Mouse (Mus musculus): ENCODE measurements around the gene Rnf114. TPM values are rescaled to one million over a fixed set of nuclear protein-coding genes. Genes with fewer than 3 reads are reported as not detected.

Rnf114 gene
- polyA plus RNA-seq, 1 experiment from 2014 or later, result 90.0 TPM

GRCm38 (mm10) chr2:167540477-167541110, 48.1 kb downstream of the Rnf114 start:
- Histone ChIP-seq H3K4me1 (peaks cover 73% of the 10 kb centered on the region), H3K27me3 (ENCODE audit: insufficient read depth, poor library complexity, severe bottlenecking) (peaks cover 53% of the 10 kb centered on the region), H3K36me3 (peaks cover 15% of the 10 kb centered on the region), H3K4me3 (peak overlapping the region; percentile 69), H3K9me3 (no peaks in the 10 kb centered on the region), H3K27ac (peak overlapping the region; percentile 72)
- WGBS, result 14% methylated on average over 12 of the region's 12 CpGs
- no peak for DNase-seq (ENCODE audit: low spot score)

GRCm38 (mm10) chr2:167541324-167541723, 48.9 kb downstream of the Rnf114 start:
- no peak for DNase-seq (ENCODE audit: low spot score)
- WGBS, result 26% methylated on average over 6 of the region's 6 CpGs
- Histone ChIP-seq H3K4me3 (peak overlapping the region; percentile 69), H3K9me3 (no peaks in the 10 kb centered on the region), H3K27me3 (ENCODE audit: insufficient read depth, poor library complexity, severe bottlenecking) (peaks cover 48% of the 10 kb centered on the region), H3K36me3 (peaks cover 15% of the 10 kb centered on the region), H3K27ac (peak overlapping the region; percentile 72), H3K4me1 (peaks cover 74% of the 10 kb centered on the region)

- peaks cover 78% of the 10 kb centered on the region for H3K4me1 ChIP-seq
Observed at GRCm38 (mm10) chr2:167541761-167542160, 49.3 kb downstream of the Rnf114 start.

GRCm38 (mm10) chr2:167542361-167542760, 49.9 kb downstream of the Rnf114 start:
- Histone ChIP-seq H3K4me1 (peaks cover 74% of the 10 kb centered on the region), H3K4me3 (0 out of 2 replicates have a peak overlapping the region, but pooled peaks have one; percentile 9), H3K27me3 (ENCODE audit: insufficient read depth, poor library complexity, severe bottlenecking) (peaks cover 38% of the 10 kb centered on the region), H3K27ac (peak overlapping the region; percentile 72), H3K9me3 (no peaks in the 10 kb centered on the region), H3K36me3 (peaks cover 15% of the 10 kb centered on the region)
- no peak for DNase-seq (ENCODE audit: low spot score)
- WGBS, result 74% methylated on average over 4 of the region's 4 CpGs

More at GRCm38 (mm10) chr2:167541761-167542160, 49.3 kb downstream of the Rnf114 start:
- no peak for DNase-seq (ENCODE audit: low spot score)
- Histone ChIP-seq H3K27ac (peak overlapping the region; percentile 72), H3K27me3 (ENCODE audit: insufficient read depth, poor library complexity, severe bottlenecking) (peaks cover 44% of the 10 kb centered on the region), H3K36me3 (peaks cover 15% of the 10 kb centered on the region), H3K4me3 (peak overlapping the region; percentile 69), H3K9me3 (no peaks in the 10 kb centered on the region)
- 72% methylated on average over 12 of the region's 12 CpGs for WGBS

- WGBS, result 16% methylated on average over 16 of the region's 16 CpGs
- Histone ChIP-seq H3K4me3 (peak overlapping the region; percentile 4; the same call in 1 of the 2 replicates), H3K27me3 (ENCODE audit: insufficient read depth, poor library complexity, severe bottlenecking) (peaks cover 34% of the 10 kb centered on the region; the same call in 1 of the 2 replicates), H3K4me1 (peaks cover 66% of the 10 kb centered on the region), H3K36me3 (peaks cover 15% of the 10 kb centered on the region), H3K9me3 (no peaks in the 10 kb centered on the region), H3K27ac (peak overlapping the region; percentile 88)
- peak; percentile 85 for DNase-seq (ENCODE audit: low spot score)
Observed at GRCm38 (mm10) chr2:167543121-167544003, 50.9 kb downstream of the Rnf114 start.

- Histone ChIP-seq H3K4me3 (0 out of 2 replicates have a peak overlapping the region, but pooled peaks have one; percentile 3), H3K36me3 (peaks cover 15% of the 10 kb centered on the region), H3K4me1 (peaks cover 66% of the 10 kb centered on the region), H3K27ac (peak overlapping the region; percentile 88), H3K27me3 (ENCODE audit: insufficient read depth, poor library complexity, severe bottlenecking) (peaks cover 30% of the 10 kb centered on the region; the same call in 1 of the 2 replicates), H3K9me3 (no peaks in the 10 kb centered on the region)
- WGBS, result 5% methylated on average over 4 of the region's 4 CpGs
- DNase-seq (ENCODE audit: low spot score), result no peak
Observed at GRCm38 (mm10) chr2:167544004-167544356, 51.5 kb downstream of the Rnf114 start.

GRCm38 (mm10) chr2:167544456-167544855, 52.0 kb downstream of the Rnf114 start:
- 0 out of 2 replicates have a peak overlapping the region, but pooled peaks have one; percentile 3 for H3K4me3 ChIP-seq
- H3K4me1 ChIP-seq, result peaks cover 66% of the 10 kb centered on the region
- peak overlapping the region; percentile 88 for H3K27ac ChIP-seq
- WGBS, result 63% methylated on average over 5 of the region's 5 CpGs
- peaks cover 15% of the 10 kb centered on the region for H3K36me3 ChIP-seq
- H3K9me3 ChIP-seq, result no peaks in the 10 kb centered on the region
- peaks cover 26% of the 10 kb centered on the region; the same call in 1 of the 2 replicates for H3K27me3 ChIP-seq (ENCODE audit: insufficient read depth, poor library complexity, severe bottlenecking)
- no peak for DNase-seq (ENCODE audit: low spot score)

GRCm38 (mm10) chr2:167546447-167547195, 54.2 kb downstream of the Rnf114 start:
- peak; percentile 70 for DNase-seq (ENCODE audit: low spot score)
- peak overlapping the region; percentile 6; the same call in 1 of the 2 replicates for H3K27ac ChIP-seq

GRCm38 (mm10) chr2:167547444-167547843, 55.0 kb downstream of the Rnf114 start:
- Histone ChIP-seq H3K9me3 (no peaks in the 10 kb centered on the region), H3K4me1 (peaks cover 53% of the 10 kb centered on the region), H3K27me3 (ENCODE audit: insufficient read depth, poor library complexity, severe bottlenecking) (peaks cover 4% of the 10 kb centered on the region; the same call in 1 of the 2 replicates), H3K27ac (no peak overlapping the region), H3K4me3 (no peak overlapping the region), H3K36me3 (peaks cover under 1% of the 10 kb centered on the region)
- no peak for DNase-seq (ENCODE audit: low spot score)
- WGBS, result 87% methylated on average over 8 of the region's 8 CpGs

More at GRCm38 (mm10) chr2:167546447-167547195, 54.2 kb downstream of the Rnf114 start:
- Histone ChIP-seq H3K4me3 (no peak overlapping the region), H3K27me3 (ENCODE audit: insufficient read depth, poor library complexity, severe bottlenecking) (peaks cover 12% of the 10 kb centered on the region; the same call in 1 of the 2 replicates), H3K4me1 (peaks cover 57% of the 10 kb centered on the region), H3K9me3 (no peaks in the 10 kb centered on the region), H3K36me3 (peaks cover 9% of the 10 kb centered on the region)
- 77% methylated on average over 18 of the region's 18 CpGs for WGBS

- H3K36me3 ChIP-seq, result no peaks in the 10 kb centered on the region; the same call in 1 of the 2 replicates
- H3K4me3 ChIP-seq, result no peak overlapping the region
- no peak for DNase-seq (ENCODE audit: low spot score)
- no peak overlapping the region for H3K27ac ChIP-seq
- H3K27me3 ChIP-seq (ENCODE audit: insufficient read depth, poor library complexity, severe bottlenecking), result peaks cover 4% of the 10 kb centered on the region; the same call in 1 of the 2 replicates
- no peaks in the 10 kb centered on the region for H3K9me3 ChIP-seq
- 81% methylated on average over 7 of the region's 7 CpGs for WGBS
- peaks cover 54% of the 10 kb centered on the region for H3K4me1 ChIP-seq
Observed at GRCm38 (mm10) chr2:167548961-167549360, 56.5 kb downstream of the Rnf114 start.

- 0 out of 2 replicates have a peak overlapping the region, but pooled peaks have one; percentile 48 for H3K27ac ChIP-seq
- WGBS, result 62% methylated on average over 8 of the region's 8 CpGs
Observed at GRCm38 (mm10) chr2:167550341-167550854, 58.0 kb downstream of the Rnf114 start.

More at GRCm38 (mm10) chr2:167550341-167550854, 58.0 kb downstream of the Rnf114 start:
- no peak overlapping the region for H3K4me3 ChIP-seq
- H3K4me1 ChIP-seq, result peaks cover 59% of the 10 kb centered on the region
- no peak for DNase-seq (ENCODE audit: low spot score)
- no peaks in the 10 kb centered on the region; the same call in 1 of the 2 replicates for H3K36me3 ChIP-seq
- H3K27me3 ChIP-seq (ENCODE audit: insufficient read depth, poor library complexity, severe bottlenecking), result peaks cover 4% of the 10 kb centered on the region; the same call in 1 of the 2 replicates
- H3K9me3 ChIP-seq, result no peaks in the 10 kb centered on the region
